Mouse (Mus musculus) liver, adult 2 months (tissue): Measurements from ENCODE around the gene Blmh.

ENCODE experiments used
- CTCF ChIP-seq: fragments of 200-500 bp; IDR thresholded peaks from 2 replicates; pipeline ENCODE4 v1.5.1; 2011; ENCODE audit warnings: low read depth, low read length, control low read depth
- POLR2A ChIP-seq: fragments of 200-500 bp; IDR thresholded peaks from 2 replicates; pipeline ENCODE4 v1.6.1; 2011; ENCODE audit warnings: low read length, control low read depth; ENCODE audit not compliant: insufficient read depth; ENCODE audit errors: extremely low read depth

- TF ChIP-seq POLR2A, result no peak
- TF ChIP-seq CTCF, result no peak
These were observed 32.8 kb upstream of the Blmh start for GRCm38 (mm10) chr11:76891738-76892349.
